9 mouse cellular contexts compared by ENCODE assay signal in genomic region chr5:74197541-74198330, GRCm38 (mm10). TPM values are rescaled to one million over a fixed set of nuclear protein-coding genes. Genes with fewer than 3 reads are reported as not detected.
DNase-seq lines count a peak whose midpoint lies in the region; ATAC-seq and TF ChIP-seq lines count a peak whose summit lies in the region.
"Had no signal": no experiment of that assay in that cellular context is flagged by ENCODE, and none has a peak within 500 bp of the region (broad histone marks: within the 10 kb centered on the region; RNA-seq: fewer than 3 reads in every experiment).

No protein-coding gene starts in this region.

- H3K27ac ChIP-seq in lung, embryonic 16.5 days (ENCODE audit: low read length): peak overlapping the region; percentile 92
- no peak overlapping the region for H3K27ac ChIP-seq in forebrain, embryonic 14.5 days (ENCODE audit: low read depth, low read length)
- peak overlapping the region; percentile 59; the same call in 1 of the 2 replicates for H3K27ac ChIP-seq in hindbrain, embryonic 15.5 days (replicated peaks)
- peak overlapping the region; percentile 56 for H3K27ac ChIP-seq in olfactory bulb, adult 2 months (ENCODE audit: insufficient read depth, low read depth, low read length)

- TF ChIP-seq POLR2A in olfactory bulb, adult 2 months (IDR thresholded peaks at IDR 0.05; ENCODE audit: insufficient read depth, low read depth, low read length): no peak

- H3K4me3 ChIP-seq in lung, embryonic 16.5 days (ENCODE audit: low read length): peak overlapping the region; percentile 99
- no peak overlapping the region for H3K4me3 ChIP-seq in forebrain, embryonic 14.5 days (ENCODE audit: low read depth, low read length)
- H3K4me3 ChIP-seq in hindbrain, embryonic 15.5 days: 0 out of 2 replicates have a peak overlapping the region, but pooled peaks have one; percentile 1
- peak overlapping the region; percentile 49 for H3K4me3 ChIP-seq in olfactory bulb, adult 2 months (ENCODE audit: insufficient read depth, low read depth, low read length)

- no peaks in the 10 kb centered on the region for H3K27me3 ChIP-seq in lung, embryonic 16.5 days (ENCODE audit: control insufficient read depth, insufficient read depth, low read depth, low read length)
- no peaks in the 10 kb centered on the region for H3K27me3 ChIP-seq in forebrain, embryonic 14.5 days (replicated peaks; ENCODE audit: control insufficient read depth, insufficient read depth, low read length)
- H3K27me3 ChIP-seq in hindbrain, embryonic 15.5 days: no peaks in the 10 kb centered on the region

- no peak for ATAC-seq in lung, embryonic 16.5 days (ENCODE audit: low read depth)
- no peak for ATAC-seq in forebrain, embryonic 14.5 days
- ATAC-seq in hindbrain, embryonic 15.5 days (ENCODE audit: low FRiP score, low read depth): no peak

- DNase-seq in lung, postnatal 36 days: no peak
- DNase-seq in forebrain, embryonic 14.5 days (ENCODE audit: low spot score): peak; percentile 62
- DNase-seq in ovary, postnatal 14 days (ENCODE audit: low spot score): no peak
- no peak for DNase-seq in layer of hippocampus, adult 11-12 months (ENCODE audit: low spot score)
- DNase-seq: embryo, embryonic 11 days; layer of hippocampus, postnatal 36 days had no signal

- no peaks in the 10 kb centered on the region for H3K9me3 ChIP-seq in lung, embryonic 16.5 days (ENCODE audit: control insufficient read depth, low read length)
- H3K9me3 ChIP-seq in forebrain, embryonic 14.5 days (replicated peaks; ENCODE audit: control insufficient read depth, low read length): no peaks in the 10 kb centered on the region
- H3K9me3 ChIP-seq in hindbrain, embryonic 15.5 days: no peaks in the 10 kb centered on the region

- 43% methylated on average over 22 of the region's 22 CpGs for WGBS in lung, embryonic 16.5 days
- 71% methylated on average over 22 of the region's 22 CpGs for WGBS in forebrain, embryonic 14.5 days
- 61% methylated on average over 22 of the region's 22 CpGs for WGBS in hindbrain, embryonic 15.5 days
- WGBS in olfactory bulb, adult 2 months: 16% methylated on average over 22 of the region's 22 CpGs

- 0 out of 2 replicates have a peak, but pooled peaks have one; percentile 8 for TF ChIP-seq CTCF in olfactory bulb, adult 2 months (IDR thresholded peaks at IDR 0.05; ENCODE audit: insufficient read depth, low read depth, low read length)

- H3K9ac ChIP-seq in lung, embryonic 16.5 days (ENCODE audit: low read length): peak overlapping the region; percentile 100
- H3K9ac ChIP-seq in forebrain, embryonic 14.5 days (ENCODE audit: low read length): no peak overlapping the region
- no peak overlapping the region for H3K9ac ChIP-seq in hindbrain, embryonic 15.5 days

- peaks cover 41% of the 10 kb centered on the region for H3K4me1 ChIP-seq in lung, embryonic 16.5 days (replicated peaks; ENCODE audit: control insufficient read depth, insufficient read depth, low read length)
- peaks cover 19% of the 10 kb centered on the region; the same call in 1 of the 2 replicates for H3K4me1 ChIP-seq in forebrain, embryonic 14.5 days (ENCODE audit: control insufficient read depth, insufficient read depth, low read length)
- peaks cover 38% of the 10 kb centered on the region for H3K4me1 ChIP-seq in hindbrain, embryonic 15.5 days (replicated peaks)
- peaks cover 43% of the 10 kb centered on the region for H3K4me1 ChIP-seq in olfactory bulb, adult 2 months (ENCODE audit: control insufficient read depth, insufficient read depth, low read length)

- H3K36me3 ChIP-seq in lung, embryonic 16.5 days (ENCODE audit: control insufficient read depth, insufficient read depth, low read length): peaks cover 27% of the 10 kb centered on the region
- peaks cover 12% of the 10 kb centered on the region; the same call in 1 of the 2 replicates for H3K36me3 ChIP-seq in forebrain, embryonic 14.5 days (ENCODE audit: control insufficient read depth, insufficient read depth, low read length)
- H3K36me3 ChIP-seq in hindbrain, embryonic 15.5 days: no peaks in the 10 kb centered on the region

- H3K4me2 ChIP-seq in lung, embryonic 16.5 days (ENCODE audit: low read depth, low read length): peak overlapping the region; percentile 99
- peak overlapping the region; percentile 75 for H3K4me2 ChIP-seq in forebrain, embryonic 14.5 days (ENCODE audit: low read length)
- peak overlapping the region; percentile 91 for H3K4me2 ChIP-seq in hindbrain, embryonic 15.5 days

RNA-seq across cellular contexts. Expression of gene Rasl11b, which starts 2.6 kb away (rescaled TPM):
- 182 and 188 TPM in 2 replicates for polyA plus RNA-seq in lung, embryonic 16.5 days (2015; fragmentation: Nextera tagmentation; extraction: Ambion mirVana)
- 26.6 and 27.4 TPM in 2 replicates for polyA plus RNA-seq in forebrain, embryonic 14.5 days (2014; fragmentation: Nextera tagmentation; extraction: Ambion mirVana)
- polyA plus RNA-seq in hindbrain, embryonic 15.5 days (2015; fragmentation: Nextera tagmentation; extraction: Ambion mirVana): 17.8 and 20.0 TPM in 2 replicates
- polyA plus RNA-seq in olfactory bulb, adult 2 months (2012; ENCODE audit: insufficient read depth, insufficient read length, low replicate concordance, missing spikeins): not detected in 2 replicates
